Mouse (Mus musculus) thymus, adult 2 months (tissue): ENCODE results near the gene Saxo2.

ENCODE experiments used
- CTCF ChIP-seq: fragments of 200-500 bp; IDR thresholded peaks from 2 replicates; pipeline ENCODE4 v1.5.1; 2012; ENCODE audit warnings: mild to moderate bottlenecking, control low read depth, low read length, moderate library complexity, borderline replicate concordance; ENCODE audit not compliant: control insufficient read depth, poor library complexity, insufficient read depth; ENCODE audit errors: extremely low read depth
- POLR2A ChIP-seq: fragments of 200-500 bp; IDR thresholded peaks from 2 replicates; pipeline ENCODE4 v1.6.1; 2012; ENCODE audit warnings: mild to moderate bottlenecking, low read length, control low read depth, moderate library complexity; ENCODE audit not compliant: control insufficient read depth, poor library complexity, insufficient read depth; ENCODE audit errors: extremely low read depth

DNA sequence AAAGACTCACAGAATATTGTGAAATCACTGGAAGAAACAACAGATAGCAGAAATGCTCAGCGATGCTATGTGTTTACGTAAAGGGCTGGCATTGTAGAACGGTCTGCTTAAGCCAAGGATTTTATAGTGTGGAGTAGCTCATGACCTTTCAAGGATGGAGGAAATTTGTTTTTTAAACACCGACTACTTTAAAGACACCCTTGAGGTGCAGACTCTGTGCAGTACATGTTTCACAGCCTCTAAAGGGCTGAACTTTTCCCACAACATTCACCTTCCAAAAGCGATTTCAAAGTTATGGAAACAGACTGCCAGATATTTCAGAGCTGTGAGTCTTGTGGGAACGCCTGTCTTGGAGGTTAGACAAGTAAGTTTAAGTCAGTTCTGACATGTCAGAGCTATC, 57.4 kb downstream of the Saxo2 start:
- TF ChIP-seq CTCF: no peak
- no peak for TF ChIP-seq POLR2A
